Mouse (Mus musculus) leukemia stem cell, adult 10-12 weeks (primary cell): ENCODE results near the gene Dcx. TPM values are rescaled to one million over a fixed set of nuclear protein-coding genes. Genes with fewer than 3 reads are reported as not detected.

Source experiments
- polyA plus RNA-seq: library from polyadenylated mRNA; stranded (reverse); fragments of >175 nt; gene quantifications from 2 replicates; pipeline ENCODE4 v1.2.3, GENCODE M21; 2012; ENCODE audit warnings: low replicate concordance

Gene Dcx
- polyA plus RNA-seq = not detected in 2 replicates

DNA sequence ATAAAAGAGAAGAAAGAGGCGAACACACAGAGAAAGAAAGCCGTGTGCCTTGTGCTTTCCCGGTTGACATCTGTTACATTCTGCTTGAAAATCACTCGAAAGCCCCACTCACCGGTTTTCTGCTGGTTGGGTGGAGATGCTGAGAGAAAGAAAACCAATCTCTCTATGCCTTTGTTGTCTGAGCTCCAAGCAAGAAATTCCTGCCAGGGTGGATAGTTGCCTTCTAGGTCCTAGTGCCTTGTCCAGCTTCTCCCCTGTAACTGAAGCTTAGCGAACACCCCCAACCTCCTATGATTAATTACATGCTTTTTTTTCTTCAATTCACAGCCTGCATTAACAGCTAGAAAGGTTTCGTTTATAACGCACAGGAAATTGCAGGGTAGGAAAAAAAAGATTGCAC is at the start of gene Dcx:
TSS of gene Dcx (minus strand) at position 354 of the 400 bp plus-strand sequence.

DNA sequence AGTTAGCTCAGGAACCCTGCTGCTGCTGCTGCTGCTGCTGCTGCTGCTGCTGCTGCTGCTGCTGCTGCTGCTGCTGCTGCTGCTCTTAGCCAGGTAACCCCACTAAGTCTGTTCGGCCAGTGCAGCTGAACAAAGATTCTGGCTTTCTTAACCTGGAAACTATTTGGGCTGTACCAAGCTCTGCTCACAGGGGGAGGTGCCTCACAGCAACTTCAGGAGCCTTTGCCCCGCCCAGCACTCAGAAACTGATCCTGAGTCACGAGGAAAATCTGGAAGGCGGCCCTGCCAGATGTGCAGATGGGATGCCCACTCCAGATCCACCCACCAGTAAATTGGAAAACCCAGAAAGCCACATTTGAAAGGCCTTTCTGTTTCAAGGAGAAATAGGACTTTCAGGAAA is 105.9 kb downstream of the Dcx start, which contains the start of gene Capn6:
TSS of gene Capn6 (minus strand) at position 203 of the 400 bp plus-strand sequence.

Other genes starting within 250 kb of the Dcx start
- gene Capn6, start 105.9 kb downstream of the Dcx start, polyA plus RNA-seq = not detected in 2 replicates
- gene A730046J19Rik, start 220.4 kb upstream of the Dcx start, polyA plus RNA-seq = 0.03 TPM in 1 of 2 replicates, not detected in the other